Mouse (Mus musculus): ENCODE results near the gene Lsm12. TPM values are rescaled to one million over a fixed set of nuclear protein-coding genes. Genes with fewer than 3 reads are reported as not detected.

Lsm12 gene
- polyA plus RNA-seq, 1 experiment = 40.2 TPM

DNA sequence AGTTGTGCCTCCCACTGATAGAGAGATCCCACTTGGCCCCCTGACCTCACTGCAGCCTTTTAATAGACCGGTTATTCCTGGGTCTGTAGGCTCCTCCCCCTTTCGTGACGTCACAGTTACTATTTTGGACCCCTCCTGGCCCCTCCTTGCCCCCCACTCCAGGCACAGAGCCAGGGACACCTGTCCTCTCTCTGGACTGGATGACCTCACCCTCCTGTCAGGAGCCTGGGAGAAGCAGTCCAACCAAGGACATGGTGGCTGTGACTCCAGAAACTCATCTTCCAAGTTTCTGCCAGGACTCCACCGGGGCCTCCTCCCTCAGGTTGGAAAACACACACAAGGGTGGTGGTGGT lies 34.9 kb upstream of the Lsm12 start:
- TF ChIP-seq POLR2A (IDR thresholded peaks at IDR 0.05; ENCODE audit: borderline replicate concordance, insufficient read depth, low read length) (no peak), CTCF (IDR thresholded peaks at IDR 0.05; ENCODE audit: borderline replicate concordance, insufficient read depth, low read depth, low read length) (no peak)
- WGBS = 19% methylated on average over 4 of the region's 4 CpGs
- Histone ChIP-seq H3K27me3 (ENCODE audit: control insufficient read depth, insufficient read depth, low read length) (no peaks in the 10 kb centered on the region), H3K4me1 (ENCODE audit: control insufficient read depth, insufficient read depth, low read length) (peaks cover 85% of the 10 kb centered on the region), H3K27ac (ENCODE audit: insufficient read depth, low read length) (peak overlapping the region; percentile 69), H3K4me3 (replicated peaks; ENCODE audit: insufficient read depth, low read depth, low read length) (no peak overlapping the region)
- DNase-seq = peak; percentile 68

DNA sequence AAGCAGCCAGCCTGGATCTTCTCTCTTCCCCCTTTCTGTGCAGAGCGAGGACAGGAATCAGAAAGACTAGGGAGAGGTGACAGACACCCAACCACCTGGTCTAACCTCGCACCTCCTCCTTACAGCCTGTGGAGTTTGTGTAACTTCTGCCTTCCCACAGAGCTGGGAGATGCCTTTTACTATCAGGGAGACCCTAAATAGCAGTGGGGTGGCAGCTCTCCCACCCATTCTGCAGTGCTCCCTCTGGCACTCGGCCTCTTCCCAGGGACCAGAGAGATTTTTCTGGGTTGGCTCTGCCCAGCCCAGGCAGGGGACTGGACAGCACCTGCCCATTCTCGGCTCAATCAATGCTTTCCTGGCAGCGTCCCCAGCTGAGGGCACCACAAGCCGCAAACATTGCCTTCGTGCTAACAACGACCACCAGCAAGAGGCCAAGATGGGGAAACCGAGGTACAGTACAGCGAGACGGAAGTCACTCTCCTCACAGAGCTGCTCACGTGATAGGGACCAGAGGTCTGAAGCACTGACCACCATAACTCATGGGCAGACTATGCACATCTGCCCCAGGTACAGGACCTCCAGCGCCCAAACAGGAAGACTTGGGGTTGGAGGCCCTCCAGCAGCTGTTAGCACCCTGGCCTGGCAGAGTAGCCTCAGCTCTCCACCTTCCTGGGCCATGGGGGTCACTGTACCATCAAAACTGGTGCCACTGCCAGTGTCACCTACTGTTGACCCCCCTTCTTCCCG lies 34.3 kb upstream of the Lsm12 start:
- no peak for TF ChIP-seq CTCF (IDR thresholded peaks at IDR 0.05; ENCODE audit: borderline replicate concordance, insufficient read depth, low read depth, low read length)
- no peak for TF ChIP-seq POLR2A (IDR thresholded peaks at IDR 0.05; ENCODE audit: borderline replicate concordance, insufficient read depth, low read length)
- peaks cover 85% of the 10 kb centered on the region for H3K4me1 ChIP-seq (ENCODE audit: control insufficient read depth, insufficient read depth, low read length)
- peak; percentile 72 to 74 for DNase-seq
- peak overlapping the region; percentile 15 for H3K4me3 ChIP-seq (replicated peaks; ENCODE audit: insufficient read depth, low read depth, low read length)
- H3K27ac ChIP-seq (ENCODE audit: insufficient read depth, low read length) = peak overlapping the region; percentile 69
- WGBS = 22% methylated on average over 14 of the region's 14 CpGs
- H3K27me3 ChIP-seq (ENCODE audit: control insufficient read depth, insufficient read depth, low read length) = no peaks in the 10 kb centered on the region

DNA sequence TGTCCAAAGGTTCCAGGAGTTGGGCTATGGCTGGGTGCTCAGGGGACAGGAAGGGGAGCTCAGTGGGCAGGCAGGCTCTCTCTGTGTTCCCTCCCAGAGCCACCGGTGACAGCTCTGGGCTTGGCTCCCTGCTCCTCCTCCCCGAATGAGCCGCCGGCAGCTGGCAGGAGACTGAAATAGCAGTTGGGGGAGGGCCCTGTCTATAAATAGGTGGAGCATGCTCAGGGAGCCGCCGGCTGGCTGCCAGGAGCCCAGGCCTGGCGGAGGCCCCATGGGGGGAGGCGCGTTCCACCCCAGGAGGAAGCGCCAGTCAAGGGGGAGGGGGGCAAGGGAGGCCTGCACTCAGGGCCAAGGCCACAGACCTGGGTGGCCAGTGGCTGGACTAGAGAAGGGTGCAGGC lies 33.7 kb upstream of the Lsm12 start:
- Histone ChIP-seq H3K4me1 (ENCODE audit: control insufficient read depth, insufficient read depth, low read length) (peaks cover 85% of the 10 kb centered on the region), H3K27ac (ENCODE audit: insufficient read depth, low read length) (peak overlapping the region; percentile 93), H3K27me3 (ENCODE audit: control insufficient read depth, insufficient read depth, low read length) (no peaks in the 10 kb centered on the region), H3K4me3 (replicated peaks; ENCODE audit: insufficient read depth, low read depth, low read length) (peak overlapping the region; percentile 52)
- peak; percentile 52; the same call in 1 of the 2 replicates for TF ChIP-seq POLR2A (IDR thresholded peaks at IDR 0.05; ENCODE audit: borderline replicate concordance, insufficient read depth, low read length)
- TF ChIP-seq CTCF (IDR thresholded peaks at IDR 0.05; ENCODE audit: borderline replicate concordance, insufficient read depth, low read depth, low read length) = no peak
- under 1% methylated on average over 10 of the region's 10 CpGs for WGBS
- peak; percentile 95 to 97 for DNase-seq

DNA sequence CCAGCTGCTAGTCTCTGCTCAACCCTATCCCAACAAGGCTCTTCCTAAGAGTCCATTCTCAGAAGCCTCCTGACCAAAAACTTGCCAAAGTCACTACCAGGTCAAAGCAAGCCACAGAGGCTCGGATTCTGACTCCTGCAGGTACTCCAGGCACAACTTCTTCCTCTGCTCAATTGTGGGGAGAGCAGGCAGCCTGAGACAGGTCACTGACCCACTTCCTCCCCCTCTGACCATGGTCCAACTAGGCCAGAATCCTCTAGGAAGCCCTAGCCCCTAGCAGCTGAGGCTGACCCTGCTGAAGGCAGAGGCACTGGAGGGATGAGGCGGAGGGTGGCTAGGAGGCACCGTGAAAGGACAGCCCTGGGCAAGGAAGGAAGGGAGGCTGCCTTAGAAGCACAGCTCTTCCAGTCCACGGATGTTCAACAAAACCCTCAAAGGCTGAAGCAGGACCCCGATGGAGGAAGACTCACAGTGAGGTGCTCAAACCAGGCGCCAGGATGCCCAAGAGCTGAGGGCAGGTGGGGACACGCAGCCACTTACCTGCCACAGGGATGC lies 32.9 kb upstream of the Lsm12 start:
- no peak for TF ChIP-seq CTCF (IDR thresholded peaks at IDR 0.05; ENCODE audit: borderline replicate concordance, insufficient read depth, low read depth, low read length)
- no peak for TF ChIP-seq POLR2A (IDR thresholded peaks at IDR 0.05; ENCODE audit: borderline replicate concordance, insufficient read depth, low read length)
- Histone ChIP-seq H3K4me3 (replicated peaks; ENCODE audit: insufficient read depth, low read depth, low read length) (peak overlapping the region; percentile 52), H3K4me1 (ENCODE audit: control insufficient read depth, insufficient read depth, low read length) (peaks cover 85% of the 10 kb centered on the region), H3K27ac (ENCODE audit: insufficient read depth, low read length) (peak overlapping the region; percentile 93), H3K27me3 (ENCODE audit: control insufficient read depth, insufficient read depth, low read length) (no peaks in the 10 kb centered on the region)
- DNase-seq = no peak
- 9% methylated on average over 7 of the region's 7 CpGs for WGBS

DNA sequence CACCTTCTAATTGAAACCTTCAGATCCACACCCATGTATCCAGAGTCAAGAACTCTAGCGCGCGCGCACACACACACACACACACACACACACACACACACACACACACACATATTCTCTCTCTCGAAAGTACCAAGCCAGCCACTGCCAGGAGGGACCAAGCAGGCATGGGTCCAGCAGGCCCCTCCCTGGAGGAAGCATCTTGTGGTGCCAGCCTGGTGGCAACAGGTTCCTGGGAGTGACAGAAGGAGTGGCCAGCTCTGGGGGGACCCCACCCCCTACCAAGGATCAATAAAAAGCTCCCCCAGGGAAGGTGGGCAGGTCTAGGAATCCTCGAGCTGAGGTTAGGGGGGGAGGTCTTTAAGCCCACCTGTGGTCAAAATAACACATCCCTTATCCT lies 32.3 kb upstream of the Lsm12 start:
- DNase-seq = peak; percentile 58 to 63
- no peak for TF ChIP-seq CTCF (IDR thresholded peaks at IDR 0.05; ENCODE audit: borderline replicate concordance, insufficient read depth, low read depth, low read length)
- no peak for TF ChIP-seq POLR2A (IDR thresholded peaks at IDR 0.05; ENCODE audit: borderline replicate concordance, insufficient read depth, low read length)
- peak overlapping the region; percentile 9 for H3K4me3 ChIP-seq (replicated peaks; ENCODE audit: insufficient read depth, low read depth, low read length)

DNA sequence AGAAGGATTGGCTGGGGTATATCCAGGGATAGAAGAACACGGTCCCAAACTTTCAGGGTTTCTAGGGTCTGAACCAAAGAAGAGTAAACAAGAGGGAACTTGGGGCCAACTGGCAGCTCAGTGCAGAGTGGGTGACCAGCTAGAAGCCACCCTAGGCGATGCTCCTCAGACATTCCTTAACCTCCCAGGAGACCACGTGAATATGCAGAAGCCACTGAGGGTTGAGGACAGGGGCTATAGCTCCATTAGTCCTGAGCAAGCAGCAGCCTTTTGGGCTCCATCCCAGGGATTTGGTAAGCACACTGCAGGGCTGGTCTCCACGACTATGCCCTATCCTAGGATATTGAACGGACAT lies 31.8 kb upstream of the Lsm12 start:
- Histone ChIP-seq H3K4me1 (ENCODE audit: control insufficient read depth, insufficient read depth, low read length) (peaks cover 81% of the 10 kb centered on the region), H3K27me3 (ENCODE audit: control insufficient read depth, insufficient read depth, low read length) (no peaks in the 10 kb centered on the region), H3K27ac (ENCODE audit: insufficient read depth, low read length) (peak overlapping the region; percentile 93; the same call in 1 of the 2 replicates), H3K4me3 (replicated peaks; ENCODE audit: insufficient read depth, low read depth, low read length) (peak overlapping the region; percentile 9)
- 14% methylated on average over 5 of the region's 5 CpGs for WGBS
- peak in 1 of 2 experiments; percentile 52 for DNase-seq
- TF ChIP-seq POLR2A (IDR thresholded peaks at IDR 0.05; ENCODE audit: borderline replicate concordance, insufficient read depth, low read length) = no peak

More for the DNA sequence above, 32.3 kb upstream of the Lsm12 start:
- WGBS = 29% methylated on average over 6 of the region's 6 CpGs
- Histone ChIP-seq H3K27me3 (ENCODE audit: control insufficient read depth, insufficient read depth, low read length) (no peaks in the 10 kb centered on the region), H3K4me1 (ENCODE audit: control insufficient read depth, insufficient read depth, low read length) (peaks cover 82% of the 10 kb centered on the region), H3K27ac (ENCODE audit: insufficient read depth, low read length) (peak overlapping the region; percentile 93; the same call in 1 of the 2 replicates)

DNA sequence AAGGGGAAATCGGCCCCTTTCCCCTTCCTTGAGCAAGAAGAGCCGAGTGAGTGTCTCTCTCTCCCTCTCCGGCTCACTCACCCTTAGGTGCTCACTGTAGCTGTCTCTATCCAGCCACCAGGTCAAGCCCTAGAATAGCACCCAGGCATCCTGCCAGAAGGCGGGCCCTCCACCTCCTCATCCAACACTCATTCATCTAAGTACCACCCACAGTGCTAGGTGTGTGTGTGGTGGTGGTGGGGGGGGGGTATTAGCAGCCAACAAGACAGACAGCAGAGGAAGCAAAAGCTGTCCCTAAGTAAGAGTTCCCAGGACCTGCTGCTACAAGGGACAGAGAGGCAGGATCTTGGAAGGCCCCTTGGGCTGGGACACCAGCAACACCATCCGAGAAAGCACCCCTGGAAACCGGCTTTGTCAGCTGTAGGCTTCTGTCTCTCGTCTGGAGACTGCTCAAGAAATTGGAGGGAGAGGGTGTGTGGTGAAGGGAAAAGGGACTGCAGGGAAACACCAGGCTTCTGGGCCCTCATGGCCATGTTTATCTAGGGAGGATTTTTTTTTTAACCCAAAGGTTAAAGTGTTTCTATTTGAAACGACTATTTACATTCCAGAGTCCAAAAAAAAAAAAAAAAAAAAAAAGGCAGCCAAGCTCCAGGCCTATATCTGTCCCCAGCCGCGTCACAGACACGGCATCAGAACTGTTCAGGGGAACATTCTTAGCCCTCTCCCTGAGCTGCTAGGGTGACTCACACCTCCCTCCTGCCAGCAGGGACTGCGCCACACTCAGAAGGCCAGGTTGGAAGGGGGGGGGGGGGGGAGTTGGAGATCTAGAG lies 31.2 kb upstream of the Lsm12 start:
- peak overlapping the region; percentile 66 for H3K27ac ChIP-seq (ENCODE audit: insufficient read depth, low read length)
- H3K4me3 ChIP-seq (replicated peaks; ENCODE audit: insufficient read depth, low read depth, low read length) = peak overlapping the region; percentile 28
- 14% methylated on average over 12 of the region's 12 CpGs for WGBS
- peak; percentile 68 to 88 for DNase-seq
- H3K4me1 ChIP-seq (ENCODE audit: control insufficient read depth, insufficient read depth, low read length) = peaks cover 81% of the 10 kb centered on the region
- no peaks in the 10 kb centered on the region for H3K27me3 ChIP-seq (ENCODE audit: control insufficient read depth, insufficient read depth, low read length)
- TF ChIP-seq CTCF (IDR thresholded peaks at IDR 0.05; ENCODE audit: borderline replicate concordance, insufficient read depth, low read depth, low read length) (no peak), POLR2A (IDR thresholded peaks at IDR 0.05; ENCODE audit: borderline replicate concordance, insufficient read depth, low read length) (no peak)
